Mouse (Mus musculus): ENCODE data around the gene Zfp709.
"Not testable (repeated sequence)": the region's sequence is repeated elsewhere in the genome, so short reads cannot be mapped to it uniquely, and the experiment has no call there.

GRCm38 (mm10) chr8:71846745-71847144 lies 35.1 kb upstream of the Zfp709 start:
- TF ChIP-seq ZC3H11A (IDR thresholded peaks at IDR 0.05; ENCODE audit: low read depth, low read length); POLR2A (IDR thresholded peaks at IDR 0.05; ENCODE audit: control insufficient read depth in 1 of 2, insufficient read depth in 1 of 2, low read depth in 1 of 2, low read length in 2 of 2, poor library complexity in 1 of 2): not testable (repeated sequence)

Measured in MEL (cell line).